Mouse (Mus musculus) heart, postnatal 14 days (tissue): Measurements from ENCODE around the gene Hbs1l. TPM values are rescaled to one million over a fixed set of nuclear protein-coding genes. Genes with fewer than 3 reads are reported as not detected.

Experiments
- DNase-seq, 2 experiments: peaks; one replicate each; pipeline ENCODE4 v3.0.0; 2021 to 2022
- intact Hi-C: fragments of 180-260 bp; cut with DNase I; formaldehyde crosslinking; loops from one replicate; pipeline ENCODE4 v1.15.1; 2025
- total RNA-seq, 2 experiments: library from RNA; stranded (reverse); gene quantifications; 2 replicates each; pipeline ENCODE4 v1.2.3; 2021

Hbs1l gene
- total RNA-seq, 2 experiments from 2014 or later = 63.3 to 64.1 TPM

GRCm38 (mm10) chr10:21301822-21302221 is 6.0 kb downstream of the Hbs1l start:
- no peak for DNase-seq
- intact Hi-C loops = no loop called here

- no peak for DNase-seq
- intact Hi-C loops = no loop called here
Observed at GRCm38 (mm10) chr10:21304672-21305632, 9.2 kb downstream of the Hbs1l start.

- DNase-seq = no peak
- intact Hi-C loops = no loop called here
Observed at GRCm38 (mm10) chr10:21313732-21314131, 18.0 kb downstream of the Hbs1l start.

- intact Hi-C loops = no loop called here
Observed at GRCm38 (mm10) chr10:21316123-21316522, 20.3 kb downstream of the Hbs1l start.

GRCm38 (mm10) chr10:21318250-21318649 is 22.5 kb downstream of the Hbs1l start:
- intact Hi-C loops = no loop called here
- DNase-seq = no peak

More at GRCm38 (mm10) chr10:21316123-21316522, 20.3 kb downstream of the Hbs1l start:
- DNase-seq = no peak

GRCm38 (mm10) chr10:21318996-21319395 is 23.2 kb downstream of the Hbs1l start:
- intact Hi-C loops = no loop called here
- DNase-seq = no peak

GRCm38 (mm10) chr10:21320601-21321000 is 24.8 kb downstream of the Hbs1l start:
- intact Hi-C loops = no loop called here
- no peak for DNase-seq

- no peak for DNase-seq
- intact Hi-C loops = no loop called here
Observed at GRCm38 (mm10) chr10:21326352-21326751, 30.6 kb downstream of the Hbs1l start.

- intact Hi-C loops = no loop called here
- peak in 1 of 2 experiments; percentile 6 for DNase-seq
Observed at GRCm38 (mm10) chr10:21327605-21328135, 31.9 kb downstream of the Hbs1l start.

- no peak for DNase-seq
- intact Hi-C loops = no loop called here
Observed at GRCm38 (mm10) chr10:21334349-21335105, 38.7 kb downstream of the Hbs1l start.

- DNase-seq = no peak
- intact Hi-C loops = no loop called here
Observed at GRCm38 (mm10) chr10:21335534-21335933, 39.8 kb downstream of the Hbs1l start.

- DNase-seq = peak in 1 of 2 experiments; percentile 18
- intact Hi-C loops = no loop called here
Observed at GRCm38 (mm10) chr10:21337191-21337590, 41.4 kb downstream of the Hbs1l start.

- intact Hi-C loops = no loop called here
Observed at GRCm38 (mm10) chr10:21341706-21342105, 45.9 kb downstream of the Hbs1l start.

GRCm38 (mm10) chr10:21342331-21343005 is 46.7 kb downstream of the Hbs1l start:
- intact Hi-C loops = no loop called here
- DNase-seq = no peak

More at GRCm38 (mm10) chr10:21341706-21342105, 45.9 kb downstream of the Hbs1l start:
- no peak for DNase-seq

- intact Hi-C loops = no loop called here
- DNase-seq = no peak
Observed at GRCm38 (mm10) chr10:21347332-21347731, 51.6 kb downstream of the Hbs1l start.

- no peak for DNase-seq
- intact Hi-C loops = no loop called here
Observed at GRCm38 (mm10) chr10:21349449-21349848, 53.7 kb downstream of the Hbs1l start.

GRCm38 (mm10) chr10:21349946-21350345 is 54.2 kb downstream of the Hbs1l start:
- DNase-seq = no peak
- intact Hi-C loops = no loop called here

- intact Hi-C loops = no loop called here
- DNase-seq = no peak
Observed at GRCm38 (mm10) chr10:21350531-21351515, 55.0 kb downstream of the Hbs1l start.

GRCm38 (mm10) chr10:21351766-21352165 is 56.0 kb downstream of the Hbs1l start:
- intact Hi-C loops = no loop called here
- no peak for DNase-seq
